8 mouse cellular contexts compared by ENCODE assay signal in genomic region chr11:29714789-29715188, GRCm38 (mm10). TPM values are rescaled to one million over a fixed set of nuclear protein-coding genes. Genes with fewer than 3 reads are reported as not detected.
A peak's percentile ranks its signal among the peaks of the same experiment; 100 is the strongest.
DNase-seq lines count a peak whose midpoint lies in the region; ATAC-seq and TF ChIP-seq lines count a peak whose summit lies in the region.

No protein-coding gene starts in this region.

- no peak overlapping the region for H3K4me2 ChIP-seq in embryonic facial prominence, embryonic 11.5 days (ENCODE audit: low read depth, low read length)
- no peak overlapping the region for H3K4me2 ChIP-seq in lung, postnatal 0 days (replicated peaks; ENCODE audit: low read depth, low read length)

- TF ChIP-seq CTCF in lung, postnatal 0 days (IDR thresholded peaks at IDR 0.05), result peak; percentile 60

- H3K4me1 ChIP-seq in embryonic facial prominence, embryonic 11.5 days (ENCODE audit: control insufficient read depth, insufficient read depth, low read length), result no peaks in the 10 kb centered on the region
- peaks cover 4% of the 10 kb centered on the region; the same call in 1 of the 2 replicates for H3K4me1 ChIP-seq in embryonic facial prominence, embryonic 10.5 days
- no peaks in the 10 kb centered on the region for H3K4me1 ChIP-seq in lung, postnatal 0 days (ENCODE audit: insufficient read depth, low read depth, low read length)

- no peak overlapping the region for H3K4me3 ChIP-seq in embryonic facial prominence, embryonic 11.5 days (ENCODE audit: low read depth, low read length)
- no peak overlapping the region for H3K4me3 ChIP-seq in embryonic facial prominence, embryonic 10.5 days
- no peak overlapping the region for H3K4me3 ChIP-seq in lung, postnatal 0 days (ENCODE audit: low read depth, low read length)

- no peaks in the 10 kb centered on the region for H3K27me3 ChIP-seq in embryonic facial prominence, embryonic 11.5 days (ENCODE audit: control insufficient read depth, insufficient read depth, low read length)
- no peaks in the 10 kb centered on the region for H3K27me3 ChIP-seq in embryonic facial prominence, embryonic 10.5 days (replicated peaks; ENCODE audit: low read depth, poor library complexity, severe bottlenecking)
- H3K27me3 ChIP-seq in lung, postnatal 0 days (replicated peaks; ENCODE audit: insufficient read depth, low read length), result no peaks in the 10 kb centered on the region

- H3K27ac ChIP-seq in embryonic facial prominence, embryonic 11.5 days (replicated peaks; ENCODE audit: low read depth, low read length), result no peak overlapping the region
- H3K27ac ChIP-seq in embryonic facial prominence, embryonic 10.5 days (replicated peaks), result no peak overlapping the region
- no peak overlapping the region for H3K27ac ChIP-seq in lung, postnatal 0 days (ENCODE audit: low read length)

- WGBS in embryonic facial prominence, embryonic 11.5 days, result 100% methylated on average over 2 of the region's 2 CpGs
- WGBS in embryonic facial prominence, embryonic 10.5 days, result 95% methylated on average over 2 of the region's 2 CpGs
- 92% methylated on average over 2 of the region's 2 CpGs for WGBS in lung, postnatal 0 days

- no peaks in the 10 kb centered on the region for H3K9me3 ChIP-seq in embryonic facial prominence, embryonic 11.5 days (replicated peaks; ENCODE audit: control insufficient read depth, low read length)
- H3K9me3 ChIP-seq in embryonic facial prominence, embryonic 10.5 days, result no peaks in the 10 kb centered on the region
- H3K9me3 ChIP-seq in lung, postnatal 0 days (ENCODE audit: low read length), result no peaks in the 10 kb centered on the region

- ATAC-seq in embryonic facial prominence, embryonic 11.5 days (replicated peaks; ENCODE audit: insufficient number of reproducible peaks, low FRiP score, low TSS enrichment, low read depth), result no peak
- no peak for ATAC-seq in lung, postnatal 0 days

- no peak for TF ChIP-seq EP300 in lung, postnatal 0 days (IDR thresholded peaks at IDR 0.05)

- no peaks in the 10 kb centered on the region for H3K36me3 ChIP-seq in embryonic facial prominence, embryonic 11.5 days (replicated peaks; ENCODE audit: control insufficient read depth, insufficient read depth, low read depth, low read length)
- peaks cover 34% of the 10 kb centered on the region for H3K36me3 ChIP-seq in embryonic facial prominence, embryonic 10.5 days (replicated peaks)
- no peaks in the 10 kb centered on the region for H3K36me3 ChIP-seq in lung, postnatal 0 days (ENCODE audit: insufficient read depth, low read length)

- H3K9ac ChIP-seq in embryonic facial prominence, embryonic 11.5 days (replicated peaks; ENCODE audit: low read length), result no peak overlapping the region
- H3K9ac ChIP-seq in lung, postnatal 0 days (replicated peaks; ENCODE audit: low read depth), result no peak overlapping the region

- intact Hi-C loops in left cerebral cortex, postnatal 4 days (cut with DNase I), result no loop called here

- DNase-seq in embryonic facial prominence, embryonic 11.5 days (ENCODE audit: low spot score), result peak; percentile 36
- no peak for DNase-seq in embryonic facial prominence, embryonic 10.5 days (ENCODE audit: low spot score)
- DNase-seq in left cerebral cortex, adult 11 months (ENCODE audit: low spot score), result peak; percentile 29
- DNase-seq in left cerebral cortex, postnatal 4 days, result no peak
- peak; percentile 56 for DNase-seq in ES-CJ7 (ENCODE audit: low read depth, low spot score)
- peak; percentile 58 for DNase-seq in lung, postnatal 0 days (ENCODE audit: low spot score)
- no peak for DNase-seq in T-cell, adult 2 months (ENCODE audit: low spot score)
- no peak for DNase-seq in urinary bladder, postnatal 25 days (ENCODE audit: low spot score)

RNA-seq across cellular contexts. Expression of gene Rtn4, which starts 22.0 kb away (rescaled TPM):
- polyA plus RNA-seq in embryonic facial prominence, embryonic 11.5 days (2014; fragmentation: Nextera tagmentation; extraction: Ambion mirVana), result 74.6 and 75.1 TPM in 2 replicates
- 59.5 and 63.3 TPM in 2 replicates for polyA plus RNA-seq in embryonic facial prominence, embryonic 10.5 days (2016; fragmentation: Nextera tagmentation; extraction: Ambion mirVana)
- 100 to 1,000 TPM; 607 to 620 TPM for total RNA-seq in left cerebral cortex, postnatal 4 days (2021)
- 57.6 and 67.9 TPM in 2 replicates for polyA plus RNA-seq in lung, postnatal 0 days (2015; fragmentation: Nextera tagmentation; extraction: Ambion mirVana)

Comparison
In these comparisons a context has a peak if more than half of its experiments do, and no peak if none do; other contexts are left out.
1. DNase-seq: peak in embryonic facial prominence, embryonic 11.5 days (single experiment), left cerebral cortex, adult 11 months (single experiment), ES-CJ7 (single experiment) and lung, postnatal 0 days (single experiment); none in embryonic facial prominence, embryonic 10.5 days (single experiment), left cerebral cortex, postnatal 4 days (single experiment), T-cell, adult 2 months (single experiment) and urinary bladder, postnatal 25 days (single experiment).